Mouse (Mus musculus): ENCODE results near the gene Rgs3.

Rgs3 gene

GRCm38 (mm10) chr4:62723795-62724194 is 164.1 kb downstream of the Rgs3 start:
- no peak for DNase-seq (ENCODE audit: low read depth, low spot score)

- DNase-seq (ENCODE audit: low read depth, low spot score) = no peak
Measured at GRCm38 (mm10) chr4:62726282-62726937, 166.8 kb downstream of the Rgs3 start.

GRCm38 (mm10) chr4:62727541-62728303 is 168.1 kb downstream of the Rgs3 start:
- DNase-seq (ENCODE audit: low read depth, low spot score) = peak; percentile 33

GRCm38 (mm10) chr4:62728471-62728870 is 168.8 kb downstream of the Rgs3 start:
- no peak for DNase-seq (ENCODE audit: low read depth, low spot score)

- no peak for DNase-seq (ENCODE audit: low read depth, low spot score)
Measured at GRCm38 (mm10) chr4:62729191-62729590, 169.5 kb downstream of the Rgs3 start.

GRCm38 (mm10) chr4:62729941-62730340 is 170.3 kb downstream of the Rgs3 start:
- DNase-seq (ENCODE audit: low read depth, low spot score) = no peak

- DNase-seq (ENCODE audit: low read depth, low spot score) = no peak
Measured at GRCm38 (mm10) chr4:62730861-62731260, 171.2 kb downstream of the Rgs3 start.

- no peak for DNase-seq (ENCODE audit: low read depth, low spot score)
Measured at GRCm38 (mm10) chr4:62731531-62732063, 171.9 kb downstream of the Rgs3 start.

- no peak for DNase-seq (ENCODE audit: low read depth, low spot score)
Measured at GRCm38 (mm10) chr4:62732096-62732495, 172.4 kb downstream of the Rgs3 start.

- no peak for DNase-seq (ENCODE audit: low read depth, low spot score)
Measured at GRCm38 (mm10) chr4:62732840-62733239, 173.2 kb downstream of the Rgs3 start.

GRCm38 (mm10) chr4:62733938-62734337 is 174.3 kb downstream of the Rgs3 start:
- DNase-seq (ENCODE audit: low read depth, low spot score) = no peak

- no peak for DNase-seq (ENCODE audit: low read depth, low spot score)
Measured at GRCm38 (mm10) chr4:62735291-62735690, 175.6 kb downstream of the Rgs3 start.

- DNase-seq (ENCODE audit: low read depth, low spot score) = peak; percentile 45
Measured at GRCm38 (mm10) chr4:62735878-62736277, 176.2 kb downstream of the Rgs3 start.

- no peak for DNase-seq (ENCODE audit: low read depth, low spot score)
Measured at GRCm38 (mm10) chr4:62736421-62736820, 176.8 kb downstream of the Rgs3 start.

- no peak for DNase-seq (ENCODE audit: low read depth, low spot score)
Measured at GRCm38 (mm10) chr4:62736904-62737303, 177.3 kb downstream of the Rgs3 start.

- no peak for DNase-seq (ENCODE audit: low read depth, low spot score)
Measured at GRCm38 (mm10) chr4:62737983-62738695, 178.5 kb downstream of the Rgs3 start.

GRCm38 (mm10) chr4:62738996-62739395 is 179.3 kb downstream of the Rgs3 start:
- DNase-seq (ENCODE audit: low read depth, low spot score) = no peak

- DNase-seq (ENCODE audit: low read depth, low spot score) = no peak
Measured at GRCm38 (mm10) chr4:62739591-62739990, 179.9 kb downstream of the Rgs3 start.

- peak; percentile 24 for DNase-seq (ENCODE audit: low read depth, low spot score)
Measured at GRCm38 (mm10) chr4:62740282-62741054, 180.8 kb downstream of the Rgs3 start.

GRCm38 (mm10) chr4:62741055-62741453 is 181.4 kb downstream of the Rgs3 start:
- no peak for DNase-seq (ENCODE audit: low read depth, low spot score)

- no peak for DNase-seq (ENCODE audit: low read depth, low spot score)
Measured at GRCm38 (mm10) chr4:62741601-62742000, 182.0 kb downstream of the Rgs3 start.

Measured in ES-CJ7 (cell line).